Mouse (Mus musculus) stomach, postnatal 0 days (tissue): Measurements from ENCODE around the gene Hoxa3.

Experiments
- CTCF ChIP-seq: IDR thresholded peaks from 2 replicates; pipeline ENCODE4 v1.5.1; 2016; ENCODE audit warnings: antibody characterized with exemption, low read depth, mild to moderate bottlenecking, moderate library complexity
- EP300 ChIP-seq: optimal IDR thresholded peaks from 2 replicates; pipeline ENCODE3; 2016; ENCODE audit warnings: antibody characterized with exemption

DNA sequence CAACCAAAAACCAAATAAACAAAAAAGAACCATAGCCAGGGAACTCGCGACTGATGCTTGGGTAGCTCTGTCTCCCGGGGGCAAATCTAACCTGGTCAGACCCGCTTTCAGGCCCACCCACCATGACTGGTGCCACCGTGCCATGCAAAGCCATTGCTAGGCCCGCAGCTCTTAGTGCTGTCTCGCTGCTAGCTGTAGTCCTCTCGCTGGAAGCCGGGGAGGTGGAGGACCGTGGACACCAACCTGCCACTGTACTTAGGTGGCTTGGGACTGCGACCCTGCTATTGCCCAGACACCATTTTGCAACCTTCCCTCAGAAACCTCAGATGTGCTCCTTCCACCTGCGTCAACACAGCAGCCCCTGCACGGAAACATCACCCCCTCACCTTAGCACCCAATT is 1.2 kb downstream of the Hoxa3 start:
- TF ChIP-seq CTCF (no peak), EP300 (no peak)
